Mouse (Mus musculus): Measurements from ENCODE around the gene Fam181b. TPM values are rescaled to one million over a fixed set of nuclear protein-coding genes. Genes with fewer than 3 reads are reported as not detected.
A peak's percentile ranks its signal among the peaks of the same experiment; 100 is the strongest.

The Fam181b gene
- polyA plus RNA-seq, 1 experiment from 2014 or later: 3.0 TPM

- Histone ChIP-seq H3K9me3 (ENCODE audit: low read length) (no peaks in the 10 kb centered on the region), H3K4me3 (ENCODE audit: low read length) (no peak overlapping the region), H3K4me1 (ENCODE audit: insufficient read depth, low read length) (no peaks in the 10 kb centered on the region), H3K9ac (replicated peaks; ENCODE audit: low read length) (no peak overlapping the region), H3K36me3 (ENCODE audit: insufficient read depth, low read length) (no peaks in the 10 kb centered on the region), H3K27ac (ENCODE audit: low read length) (no peak overlapping the region), H3K27me3 (ENCODE audit: insufficient read depth, low read length) (no peaks in the 10 kb centered on the region), H3K4me2 (replicated peaks; ENCODE audit: low read depth, low read length) (no peak overlapping the region)
- WGBS: 62% methylated on average over 7 of the region's 7 CpGs
- no peak for ATAC-seq (ENCODE audit: low FRiP score, low TSS enrichment)
Measured at GRCm38 (mm10) chr7:93067464-93068015, 12.1 kb upstream of the Fam181b start.

- H3K36me3 ChIP-seq (ENCODE audit: insufficient read depth, low read length): no peaks in the 10 kb centered on the region
- H3K27me3 ChIP-seq (ENCODE audit: insufficient read depth, low read length): no peaks in the 10 kb centered on the region; the same call in 1 of the 2 replicates
- peaks cover 12% of the 10 kb centered on the region; the same call in 1 of the 2 replicates for H3K4me1 ChIP-seq (ENCODE audit: insufficient read depth, low read length)
- H3K27ac ChIP-seq (ENCODE audit: low read length): no peak overlapping the region
- 19% methylated on average over 6 of the region's 6 CpGs for WGBS
- ATAC-seq (ENCODE audit: low FRiP score, low TSS enrichment): no peak
- H3K4me2 ChIP-seq (replicated peaks; ENCODE audit: low read depth, low read length): no peak overlapping the region
- H3K9me3 ChIP-seq (ENCODE audit: low read length): no peaks in the 10 kb centered on the region
- no peak overlapping the region for H3K4me3 ChIP-seq (ENCODE audit: low read length)
- H3K9ac ChIP-seq (replicated peaks; ENCODE audit: low read length): no peak overlapping the region
Measured at GRCm38 (mm10) chr7:93076435-93076960, 3.2 kb upstream of the Fam181b start.

GRCm38 (mm10) chr7:93079420-93079784 is 263 bp upstream of the Fam181b start:
- Histone ChIP-seq H3K27me3 (ENCODE audit: insufficient read depth, low read length) (peaks cover 4% of the 10 kb centered on the region; the same call in 1 of the 2 replicates), H3K27ac (ENCODE audit: low read length) (no peak overlapping the region), H3K4me3 (ENCODE audit: low read length) (peak overlapping the region; percentile 62), H3K9ac (replicated peaks; ENCODE audit: low read length) (peak overlapping the region; percentile 69), H3K36me3 (ENCODE audit: insufficient read depth, low read length) (no peaks in the 10 kb centered on the region), H3K9me3 (ENCODE audit: low read length) (no peaks in the 10 kb centered on the region), H3K4me1 (ENCODE audit: insufficient read depth, low read length) (peaks cover 12% of the 10 kb centered on the region; the same call in 1 of the 2 replicates), H3K4me2 (replicated peaks; ENCODE audit: low read depth, low read length) (peak overlapping the region; percentile 92)
- peak; percentile 36 for ATAC-seq (ENCODE audit: low FRiP score, low TSS enrichment)
- 24% methylated on average over 7 of the region's 7 CpGs for WGBS

GRCm38 (mm10) chr7:93080731-93081430 is 1.2 kb downstream of the Fam181b start:
- ATAC-seq (ENCODE audit: low FRiP score, low TSS enrichment): peak; percentile 43; the same call in 1 of the 2 replicates
- H3K36me3 ChIP-seq (ENCODE audit: insufficient read depth, low read length): no peaks in the 10 kb centered on the region
- H3K27me3 ChIP-seq (ENCODE audit: insufficient read depth, low read length): peaks cover 4% of the 10 kb centered on the region; the same call in 1 of the 2 replicates
- H3K27ac ChIP-seq (ENCODE audit: low read length): no peak overlapping the region
- H3K9me3 ChIP-seq (ENCODE audit: low read length): no peaks in the 10 kb centered on the region
- WGBS: under 1% methylated on average over 44 of the region's 45 CpGs
- H3K9ac ChIP-seq (replicated peaks; ENCODE audit: low read length): peak overlapping the region; percentile 69
- H3K4me1 ChIP-seq (ENCODE audit: insufficient read depth, low read length): peaks cover 12% of the 10 kb centered on the region; the same call in 1 of the 2 replicates
- H3K4me3 ChIP-seq (ENCODE audit: low read length): peak overlapping the region; percentile 62
- H3K4me2 ChIP-seq (replicated peaks; ENCODE audit: low read depth, low read length): peak overlapping the region; percentile 92

- peak; percentile 68; the same call in 1 of the 2 replicates for ATAC-seq (ENCODE audit: low FRiP score, low TSS enrichment)
- no peaks in the 10 kb centered on the region for H3K36me3 ChIP-seq (ENCODE audit: insufficient read depth, low read length)
- 0 out of 2 replicates have a peak overlapping the region, but pooled peaks have one; percentile 10 for H3K4me2 ChIP-seq (replicated peaks; ENCODE audit: low read depth, low read length)
- peaks cover 8% of the 10 kb centered on the region; the same call in 1 of the 2 replicates for H3K4me1 ChIP-seq (ENCODE audit: insufficient read depth, low read length)
- H3K9me3 ChIP-seq (ENCODE audit: low read length): no peaks in the 10 kb centered on the region
- H3K9ac ChIP-seq (replicated peaks; ENCODE audit: low read length): no peak overlapping the region
- WGBS: 22% methylated on average over 11 of the region's 11 CpGs
- no peaks in the 10 kb centered on the region for H3K27me3 ChIP-seq (ENCODE audit: insufficient read depth, low read length)
- no peak overlapping the region for H3K27ac ChIP-seq (ENCODE audit: low read length)
- no peak overlapping the region for H3K4me3 ChIP-seq (ENCODE audit: low read length)
Measured at GRCm38 (mm10) chr7:93093371-93094058, 13.8 kb downstream of the Fam181b start.

- Histone ChIP-seq H3K4me2 (replicated peaks; ENCODE audit: low read depth, low read length) (peak overlapping the region; percentile 30), H3K27me3 (ENCODE audit: insufficient read depth, low read length) (no peaks in the 10 kb centered on the region), H3K4me1 (ENCODE audit: insufficient read depth, low read length) (peaks cover 8% of the 10 kb centered on the region; the same call in 1 of the 2 replicates), H3K4me3 (ENCODE audit: low read length) (no peak overlapping the region), H3K9me3 (ENCODE audit: low read length) (no peaks in the 10 kb centered on the region), H3K9ac (replicated peaks; ENCODE audit: low read length) (no peak overlapping the region), H3K27ac (ENCODE audit: low read length) (no peak overlapping the region), H3K36me3 (ENCODE audit: insufficient read depth, low read length) (no peaks in the 10 kb centered on the region)
- WGBS: 6% methylated on average over 8 of the region's 8 CpGs
- peak; percentile 85 for ATAC-seq (ENCODE audit: low FRiP score, low TSS enrichment)
Measured at GRCm38 (mm10) chr7:93095511-93095910, 15.8 kb downstream of the Fam181b start.

- WGBS: 81% methylated on average over 2 of the region's 2 CpGs
- H3K4me3 ChIP-seq (ENCODE audit: low read length): no peak overlapping the region
Measured at GRCm38 (mm10) chr7:93104776-93105340, 25.2 kb downstream of the Fam181b start.

GRCm38 (mm10) chr7:93110370-93110965 is 30.8 kb downstream of the Fam181b start:
- WGBS: 80% methylated on average over 2 of the region's 2 CpGs
- H3K36me3 ChIP-seq (ENCODE audit: insufficient read depth, low read length): no peaks in the 10 kb centered on the region

More at GRCm38 (mm10) chr7:93104776-93105340, 25.2 kb downstream of the Fam181b start:
- no peak for ATAC-seq (ENCODE audit: low FRiP score, low TSS enrichment)
- no peaks in the 10 kb centered on the region for H3K9me3 ChIP-seq (ENCODE audit: low read length)
- no peak overlapping the region for H3K4me2 ChIP-seq (replicated peaks; ENCODE audit: low read depth, low read length)
- H3K4me1 ChIP-seq (ENCODE audit: insufficient read depth, low read length): no peaks in the 10 kb centered on the region
- H3K27ac ChIP-seq (ENCODE audit: low read length): no peak overlapping the region
- no peaks in the 10 kb centered on the region for H3K27me3 ChIP-seq (ENCODE audit: insufficient read depth, low read length)
- H3K36me3 ChIP-seq (ENCODE audit: insufficient read depth, low read length): no peaks in the 10 kb centered on the region
- no peak overlapping the region for H3K9ac ChIP-seq (replicated peaks; ENCODE audit: low read length)

GRCm38 (mm10) chr7:93111056-93111455 is 31.4 kb downstream of the Fam181b start:
- no peak overlapping the region for H3K9ac ChIP-seq (replicated peaks; ENCODE audit: low read length)
- H3K4me1 ChIP-seq (ENCODE audit: insufficient read depth, low read length): no peaks in the 10 kb centered on the region
- 86% methylated on average over 6 of the region's 6 CpGs for WGBS
- H3K27me3 ChIP-seq (ENCODE audit: insufficient read depth, low read length): no peaks in the 10 kb centered on the region
- H3K27ac ChIP-seq (ENCODE audit: low read length): no peak overlapping the region
- ATAC-seq (ENCODE audit: low FRiP score, low TSS enrichment): no peak
- no peaks in the 10 kb centered on the region for H3K36me3 ChIP-seq (ENCODE audit: insufficient read depth, low read length)
- no peaks in the 10 kb centered on the region for H3K9me3 ChIP-seq (ENCODE audit: low read length)
- no peak overlapping the region for H3K4me3 ChIP-seq (ENCODE audit: low read length)
- H3K4me2 ChIP-seq (replicated peaks; ENCODE audit: low read depth, low read length): no peak overlapping the region

More at GRCm38 (mm10) chr7:93110370-93110965, 30.8 kb downstream of the Fam181b start:
- no peak for ATAC-seq (ENCODE audit: low FRiP score, low TSS enrichment)
- Histone ChIP-seq H3K27ac (ENCODE audit: low read length) (no peak overlapping the region), H3K4me3 (ENCODE audit: low read length) (no peak overlapping the region), H3K9ac (replicated peaks; ENCODE audit: low read length) (no peak overlapping the region), H3K4me1 (ENCODE audit: insufficient read depth, low read length) (no peaks in the 10 kb centered on the region), H3K4me2 (replicated peaks; ENCODE audit: low read depth, low read length) (no peak overlapping the region), H3K27me3 (ENCODE audit: insufficient read depth, low read length) (no peaks in the 10 kb centered on the region), H3K9me3 (ENCODE audit: low read length) (no peaks in the 10 kb centered on the region)
